Mouse (Mus musculus) intestine, embryonic 14.5 days (tissue): Measurements from ENCODE around the gene Gm16451. TPM values are rescaled to one million over a fixed set of nuclear protein-coding genes. Genes with fewer than 3 reads are reported as not detected.
"Not testable (repeated sequence)": the region's sequence is repeated elsewhere in the genome, so short reads cannot be mapped to it uniquely, and the experiment has no call there.

ENCODE experiments used
- ATAC-seq: fragments of 200-750 bp; cut with Nextera tagmentation; replicated peaks from 2 replicates; pipeline ENCODE4 v1.8.0; 2017; ENCODE audit warnings: low read depth, moderate number of reproducible peaks, moderate TSS enrichment, moderate library complexity; ENCODE audit not compliant: low FRiP score, low TSS enrichment
- DNase-seq: peaks from one replicate; pipeline ENCODE4 v3.0.0-alpha.2; 2018; ENCODE audit warnings: low spot score
- H3K27ac ChIP-seq: fragments of 300-500 bp; sonication (generic); 2 replicates; pipeline ENCODE4 v1.5.1; 2014; ENCODE audit warnings: low read depth, mild to moderate bottlenecking, control low read depth
- H3K27me3 ChIP-seq: fragments of 300-500 bp; sonication (generic); replicated peaks from 2 replicates; pipeline ENCODE4 v1.6.1; 2014; ENCODE audit warnings: low read length, control low read depth; ENCODE audit not compliant: control insufficient read depth, insufficient read depth
- H3K36me3 ChIP-seq: fragments of 300-500 bp; sonication (generic); 2 replicates; pipeline ENCODE4 v1.6.1; 2014; ENCODE audit warnings: low read length, control low read depth; ENCODE audit not compliant: control insufficient read depth, insufficient read depth
- H3K4me1 ChIP-seq: fragments of 300-500 bp; sonication (generic); replicated peaks from 2 replicates; pipeline ENCODE4 v1.6.1; 2014; ENCODE audit warnings: low read length, control low read depth, mixed read lengths; ENCODE audit not compliant: control insufficient read depth, insufficient read depth
- H3K4me2 ChIP-seq: fragments of 300-500 bp; sonication (generic); 2 replicates; pipeline ENCODE4 v1.6.1; 2014; ENCODE audit warnings: low read length
- H3K4me3 ChIP-seq: fragments of 300-500 bp; sonication (generic); 2 replicates; pipeline ENCODE4 v1.5.1; 2014; ENCODE audit warnings: low read depth, low read length, control low read depth, mixed read lengths
- H3K9ac ChIP-seq: fragments of 300-500 bp; sonication (generic); 2 replicates; pipeline ENCODE4 v1.6.1; 2014; ENCODE audit warnings: mild to moderate bottlenecking, low read length
- H3K9me3 ChIP-seq: fragments of 300-500 bp; sonication (generic); 2 replicates; pipeline ENCODE4 v1.6.1; 2016; ENCODE audit warnings: low read length, control low read depth; ENCODE audit not compliant: control insufficient read depth
- WGBS: fragments of 180-500 bp; shearing (Covaris S2); extraction: QIAGEN DNeasy Blood & Tissue Kit; methylation state at CpG from one replicate; pipeline ENCODE4 v1.1.7; 2014; 5-methylcytosine and 5-hydroxymethylcytosine counted together
- polyA plus RNA-seq: library from polyadenylated mRNA; unstranded; fragments of >200 nt; fragmentation: Nextera tagmentation; extraction: Ambion mirVana; gene quantifications from 2 replicates; pipeline ENCODE4 v1.2.1, GENCODE M21; 2014

The Gm16451 gene
- not detected in 2 replicates for polyA plus RNA-seq

- H3K9me3 ChIP-seq, H3K27me3 ChIP-seq, ATAC-seq, H3K4me1 ChIP-seq, H3K9ac ChIP-seq, H3K27ac ChIP-seq, H3K36me3 ChIP-seq, DNase-seq, H3K4me3 ChIP-seq, H3K4me2 ChIP-seq: not testable (repeated sequence)
- no CpG with 5 or more reads among the region's 2 CpGs for WGBS
Observed at GRCm38 (mm10) chr7:22118145-22118544, at the start of gene Gm16451. Gene Gm16451, minus strand, starts transcription at chr7:22118245.

GRCm38 (mm10) chr7:22163935-22164334 is 45.9 kb upstream of the Gm16451 start, which contains the start of gene Vmn1r142:
Gene Vmn1r142, minus strand, starts transcription at chr7:22164035.
- H3K27me3 ChIP-seq, H3K4me1 ChIP-seq, H3K4me3 ChIP-seq, H3K27ac ChIP-seq, ATAC-seq, H3K9ac ChIP-seq, H3K4me2 ChIP-seq, H3K9me3 ChIP-seq, H3K36me3 ChIP-seq, DNase-seq: not testable (repeated sequence)
- no CpG with 5 or more reads among the region's 3 CpGs for WGBS

- not testable (repeated sequence) for H3K27ac ChIP-seq, H3K4me2 ChIP-seq, H3K36me3 ChIP-seq, H3K9ac ChIP-seq, H3K4me3 ChIP-seq, DNase-seq, H3K27me3 ChIP-seq, ATAC-seq, H3K4me1 ChIP-seq, H3K9me3 ChIP-seq
- WGBS = no CpG with 5 or more reads among the region's 5 CpGs
Observed at GRCm38 (mm10) chr7:22134641-22135040, 16.6 kb upstream of the Gm16451 start, which contains the start of gene Gm10666. Gene Gm10666, minus strand, starts transcription at chr7:22134741.

- H3K4me3 ChIP-seq, H3K27me3 ChIP-seq, DNase-seq, H3K9me3 ChIP-seq, H3K27ac ChIP-seq, H3K4me1 ChIP-seq, ATAC-seq, H3K9ac ChIP-seq, H3K4me2 ChIP-seq, H3K36me3 ChIP-seq: not testable (repeated sequence)
- WGBS = no CpG with 5 or more reads among the region's 7 CpGs
Observed at GRCm38 (mm10) chr7:22068757-22069156, 49.3 kb downstream of the Gm16451 start, which contains the start of gene Vmn1r139. Gene Vmn1r139, plus strand, starts transcription at chr7:22069057.

Other genes starting within 250 kb of the Gm16451 start
- gene Gm5891, start 197.0 kb downstream of the Gm16451 start, polyA plus RNA-seq = not detected in 2 replicates
- not detected in 2 replicates for gene Vmn1r137, start 123.7 kb downstream of the Gm16451 start, polyA plus RNA-seq
- not detected in 2 replicates for gene Vmn1r138, start 89.3 kb downstream of the Gm16451 start, polyA plus RNA-seq
- gene Gm6176, start 61.9 kb downstream of the Gm16451 start, polyA plus RNA-seq = not detected in 2 replicates
- not detected in 2 replicates for gene Vmn1r139, start 49.2 kb downstream of the Gm16451 start, polyA plus RNA-seq
- gene Gm10666, start 16.5 kb upstream of the Gm16451 start, polyA plus RNA-seq = not detected in 2 replicates
- not detected in 2 replicates for gene Vmn1r142, start 45.8 kb upstream of the Gm16451 start, polyA plus RNA-seq
- gene Vmn1r143, start 71.1 kb upstream of the Gm16451 start, polyA plus RNA-seq = not detected in 2 replicates
- not detected in 2 replicates for gene Gm8653, start 83.0 kb upstream of the Gm16451 start, polyA plus RNA-seq
- not detected in 2 replicates for gene Gm8453, start 111.2 kb upstream of the Gm16451 start, polyA plus RNA-seq
- gene Gm4187, start 211.5 kb upstream of the Gm16451 start, polyA plus RNA-seq = not detected in 2 replicates